Mouse (Mus musculus) adrenal gland, adult 8-10 months (tissue): ENCODE measurements around the gene Ptchd1. TPM values are rescaled to one million over a fixed set of nuclear protein-coding genes. Genes with fewer than 3 reads are reported as not detected.

Source experiments
- DNase-seq: peaks from one replicate; pipeline ENCODE4 v3.0.0; 2022
- total RNA-seq, 4 experiments: library from RNA; stranded (reverse); gene quantifications; 2 replicates each; pipeline ENCODE4 v1.2.4; 2022

Gene Ptchd1
- total RNA-seq: under 1 TPM in 3 of 4 experiments, not detected in 1; 0.38 to 0.70 (median 0.46) TPM

DNA sequence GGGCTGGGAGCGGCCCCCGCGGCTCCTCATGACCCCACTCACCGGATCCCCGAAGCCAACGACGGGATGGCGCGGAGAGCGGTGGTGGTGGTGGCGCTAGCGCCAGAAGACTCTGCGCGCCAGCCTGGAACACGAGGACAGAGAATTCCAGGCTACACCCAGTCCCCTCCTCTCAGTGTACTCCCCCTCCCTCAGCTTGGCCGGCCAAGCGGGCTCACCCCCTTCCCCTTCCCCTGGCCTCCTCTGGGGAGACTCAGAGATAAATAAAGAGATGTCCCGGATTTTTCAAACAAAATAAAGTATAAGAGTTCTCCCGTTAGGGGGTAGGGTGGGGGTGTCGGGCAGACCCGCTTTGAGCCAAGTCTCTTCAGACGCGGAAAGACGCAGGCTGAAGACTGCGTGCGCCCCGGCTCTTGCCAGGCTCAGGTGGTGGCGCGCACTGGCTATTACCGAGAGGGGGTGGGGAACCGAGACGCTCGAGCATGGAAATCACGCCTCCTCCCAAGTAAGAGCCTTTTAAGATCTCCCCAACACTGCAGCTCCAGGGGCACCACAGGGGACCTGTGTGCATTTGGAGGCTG is at the start of gene Ptchd1:
Gene Ptchd1, minus strand, starts transcription at position 114 of the 581 bp plus-strand sequence.
- no peak for DNase-seq

DNA sequence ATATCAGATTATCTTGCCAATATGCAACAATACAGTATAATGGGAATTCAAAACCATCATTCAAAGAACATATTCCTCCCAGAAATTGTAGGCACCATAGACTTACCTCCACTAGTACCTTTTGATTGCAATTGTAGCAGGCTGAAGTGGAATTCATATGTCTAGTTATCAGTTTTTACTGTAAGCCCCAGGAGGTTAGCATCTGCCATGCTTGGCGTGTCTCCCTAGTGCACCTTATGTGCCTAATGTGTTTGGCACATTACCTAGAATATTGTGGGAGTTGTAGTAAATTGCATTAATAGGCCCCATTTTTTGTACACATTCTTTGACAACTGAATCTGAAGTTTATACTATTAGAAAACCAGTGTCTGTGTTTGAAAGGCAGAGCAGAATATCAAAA is 34.4 kb upstream of the Ptchd1 start:
- DNase-seq: no peak

DNA sequence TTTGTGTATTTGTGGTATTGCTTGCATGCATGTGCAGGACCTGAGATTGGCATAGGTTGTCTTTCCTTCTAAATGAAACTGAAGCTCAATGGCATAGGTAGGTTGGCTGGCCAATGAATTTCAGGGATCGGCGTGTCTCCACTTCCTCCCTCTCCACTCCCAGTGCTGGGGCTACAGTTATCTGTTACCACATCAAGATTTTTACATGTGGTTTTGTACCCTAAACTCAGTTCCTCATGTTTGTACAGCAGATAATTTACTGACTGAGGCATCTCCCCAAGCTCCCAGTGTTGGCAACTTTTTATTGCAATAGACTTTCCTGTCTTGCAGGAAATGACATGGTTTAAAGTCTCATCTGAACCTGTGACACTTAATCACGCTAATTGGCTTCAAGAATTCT is 22.4 kb upstream of the Ptchd1 start:
- DNase-seq: no peak

DNA sequence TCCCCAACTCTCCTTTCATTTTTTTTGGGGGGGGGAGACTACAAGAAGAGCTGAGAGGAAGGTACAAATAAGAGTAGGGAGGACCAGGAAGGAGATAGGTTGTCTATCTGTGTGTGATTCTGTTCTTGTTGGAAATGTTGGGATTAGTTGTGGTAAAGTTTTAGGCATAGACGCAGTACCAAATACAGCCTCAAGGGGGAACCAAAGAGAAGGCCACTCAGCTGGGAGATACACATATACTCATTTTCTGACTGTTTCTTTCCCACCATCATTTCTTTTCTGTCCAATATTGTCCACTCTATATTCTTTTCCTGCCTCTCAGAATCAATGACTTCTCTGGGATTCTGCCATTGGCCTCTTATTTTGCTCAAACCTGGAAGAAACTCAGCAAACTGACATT is 20.4 kb upstream of the Ptchd1 start:
- DNase-seq: no peak

DNA sequence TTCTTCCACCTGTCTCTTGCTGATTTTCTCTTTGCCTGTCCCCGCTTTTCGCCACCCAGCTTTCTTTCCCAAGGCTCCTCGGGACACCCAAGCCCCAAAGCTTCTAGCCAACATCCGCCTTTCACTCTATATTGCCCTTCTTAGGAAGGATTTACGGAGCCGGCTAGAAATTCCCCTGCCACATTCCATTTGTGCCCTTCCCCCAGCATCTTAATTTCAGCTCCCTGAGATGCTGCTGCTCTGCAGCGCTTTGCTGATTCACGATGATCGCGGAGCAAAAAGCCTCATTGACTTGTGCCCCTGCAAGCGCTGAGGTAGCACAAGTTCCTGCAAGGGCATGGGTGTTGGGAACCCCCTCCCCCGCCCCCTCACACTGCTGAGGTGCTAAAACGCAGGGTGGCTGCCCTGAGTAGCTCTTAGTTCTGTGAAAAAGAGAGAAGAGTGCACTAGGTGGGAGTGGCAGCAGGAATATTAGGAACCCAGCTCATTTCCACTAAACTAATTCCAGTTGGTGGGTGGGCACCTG is 2.1 kb upstream of the Ptchd1 start:
- no peak for DNase-seq

DNA sequence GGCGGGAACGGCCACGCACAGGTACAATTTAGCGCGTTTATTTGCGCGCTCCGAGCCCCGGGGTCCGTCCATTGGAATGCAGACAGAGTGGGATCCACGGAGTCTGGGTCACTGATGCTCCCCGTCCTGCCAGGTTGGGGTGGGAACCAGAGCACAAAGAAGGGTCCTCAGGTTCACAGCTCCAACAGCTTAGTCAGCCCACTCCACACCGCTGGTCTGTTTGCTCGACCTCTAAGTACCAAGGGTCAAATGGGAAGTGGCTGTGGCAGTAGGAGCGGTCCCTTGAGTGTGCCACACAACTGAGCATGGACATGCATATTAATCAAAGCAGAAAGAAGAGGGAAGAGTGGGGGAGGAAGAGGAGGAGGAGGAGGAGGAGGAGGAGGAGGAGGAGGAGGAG is 1.3 kb upstream of the Ptchd1 start:
- DNase-seq: no peak

DNA sequence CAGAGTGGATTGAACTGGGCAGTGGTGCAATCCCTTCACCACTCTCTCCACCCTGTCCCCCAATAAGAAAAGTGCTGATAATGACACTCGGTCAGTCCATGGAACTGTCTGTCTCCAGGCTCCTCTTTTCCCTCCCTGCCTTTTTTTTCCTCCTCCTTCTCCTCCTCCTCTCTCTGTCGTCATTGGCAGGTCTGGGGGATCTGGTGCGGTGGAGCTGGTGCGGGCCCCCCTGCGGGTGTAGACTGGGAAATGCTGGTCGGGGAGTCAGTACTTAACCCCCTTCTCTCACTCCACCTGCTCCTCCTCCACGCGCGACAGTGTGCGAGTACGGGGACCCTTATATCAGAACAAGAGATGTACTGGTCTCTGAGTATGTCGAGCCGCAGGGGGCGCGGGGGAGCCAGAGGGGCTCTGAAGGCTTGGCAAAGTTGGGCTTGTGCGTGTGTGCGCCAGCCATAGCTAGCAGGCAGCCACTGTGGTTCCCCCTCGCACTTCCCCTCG is 777 bp upstream of the Ptchd1 start, which contains the start of gene Gm15155:
Gene Gm15155, plus strand, starts transcription at position 401 of the 501 bp plus-strand sequence.
- no peak for DNase-seq

DNA sequence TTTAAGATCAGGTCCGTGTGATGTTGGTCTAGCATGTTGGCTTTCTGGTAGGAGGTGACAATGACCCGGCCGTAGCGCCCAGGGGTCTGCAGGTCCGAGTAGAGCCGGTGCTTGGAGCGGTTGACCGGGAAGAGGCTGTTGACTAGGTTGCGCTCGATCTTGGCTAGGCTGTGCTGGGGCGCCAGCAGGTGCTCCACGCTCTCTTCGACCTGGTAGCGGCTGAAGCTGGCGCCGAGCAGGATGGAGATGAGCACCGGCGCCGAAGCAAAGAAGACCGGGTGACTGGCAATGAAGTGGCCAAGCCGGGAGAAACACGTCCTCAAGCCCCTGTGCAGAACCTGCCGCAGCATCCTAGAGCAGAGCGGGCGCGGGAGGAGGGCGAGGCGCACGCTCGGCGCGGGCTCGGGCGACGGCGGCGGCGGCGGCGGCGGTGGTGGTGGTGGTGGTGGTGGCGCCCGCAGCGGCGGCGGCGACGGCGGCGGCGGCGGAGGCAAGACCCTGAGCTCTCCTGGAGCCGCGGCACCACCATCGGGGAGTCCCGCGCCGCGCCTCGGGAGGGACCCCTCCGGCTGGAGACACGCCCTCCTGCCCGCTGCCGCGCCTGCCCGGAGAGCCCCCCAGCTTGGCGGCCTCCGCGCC is 534 bp downstream of the Ptchd1 start:
- DNase-seq: no peak

DNA sequence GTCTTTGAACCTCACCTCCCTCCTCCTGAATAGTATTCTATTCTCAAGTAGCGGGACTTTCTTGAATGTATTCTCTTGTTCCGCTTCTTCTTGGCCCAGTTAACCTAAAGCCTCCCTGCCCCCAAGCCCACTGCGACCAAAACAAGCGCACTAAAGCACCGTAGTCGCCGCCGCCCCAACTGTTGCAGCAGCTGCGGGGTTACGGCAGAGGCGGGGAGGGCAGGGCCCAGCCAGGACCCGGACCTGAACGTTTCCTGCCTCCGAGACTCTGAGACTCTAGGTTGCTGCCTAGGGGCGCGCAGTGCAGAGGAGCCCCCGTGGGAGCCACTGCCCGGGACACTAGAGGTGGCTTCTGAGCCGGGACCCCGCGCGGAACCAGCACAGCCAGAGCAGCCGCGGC is 1.1 kb downstream of the Ptchd1 start:
- no peak for DNase-seq

DNA sequence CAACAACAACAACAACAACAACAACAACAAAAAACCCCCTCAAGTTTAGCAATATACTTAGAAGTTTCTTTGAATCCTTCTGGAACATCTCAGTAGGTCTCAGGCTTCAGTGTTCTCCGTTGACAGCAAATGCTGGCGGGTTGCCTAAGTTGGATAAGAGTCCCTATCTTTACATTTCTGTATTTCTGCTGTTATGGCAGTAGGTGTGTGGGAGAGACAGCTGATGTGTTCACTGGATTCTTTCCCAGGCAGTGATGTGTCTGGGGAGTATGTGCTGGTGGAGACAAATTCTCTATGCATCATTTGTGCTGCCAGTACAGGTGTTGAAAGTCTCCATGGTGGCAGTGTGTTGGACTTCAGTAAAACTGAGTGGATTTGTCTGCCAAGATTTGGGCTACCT is 22.4 kb downstream of the Ptchd1 start:
- DNase-seq: no peak

DNA sequence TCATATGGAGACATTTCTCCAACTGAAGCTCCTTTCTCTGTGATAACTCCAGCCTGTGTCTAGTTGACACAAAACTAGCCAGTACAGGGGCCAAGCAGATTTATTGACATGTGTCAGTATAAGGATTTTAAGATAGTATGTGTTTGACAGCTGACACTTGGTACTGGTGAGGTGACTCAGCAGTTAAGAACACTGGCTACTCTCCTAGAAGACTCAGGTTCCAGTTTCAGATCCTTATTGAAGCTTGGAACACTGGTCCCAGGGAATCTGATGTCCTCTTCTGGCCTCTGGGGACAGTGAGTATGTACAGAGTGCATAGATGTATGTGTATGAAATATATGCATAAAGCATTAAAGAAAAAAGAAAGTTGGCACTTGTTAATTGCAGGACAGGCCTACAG is 27.2 kb downstream of the Ptchd1 start:
- DNase-seq: no peak

DNA sequence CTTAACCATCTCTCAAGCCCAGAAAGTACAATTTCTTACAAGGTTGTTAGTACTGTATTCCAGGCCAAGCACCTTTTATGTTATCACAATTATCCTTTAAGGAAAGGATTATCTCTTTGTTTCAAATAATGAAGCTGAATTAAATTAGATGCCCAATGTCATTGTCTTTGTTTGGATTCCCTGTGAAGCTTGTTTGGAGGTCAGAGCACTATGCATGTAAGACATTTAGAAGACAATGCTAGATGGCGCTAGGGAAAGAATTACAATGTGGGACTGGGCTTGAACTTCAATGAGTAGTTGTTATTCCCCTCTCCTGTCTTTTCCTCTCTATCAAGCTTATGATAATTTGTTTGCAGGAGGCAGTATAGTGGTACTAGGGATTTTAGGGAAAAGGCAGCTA is 28.9 kb downstream of the Ptchd1 start:
- no peak for DNase-seq

DNA sequence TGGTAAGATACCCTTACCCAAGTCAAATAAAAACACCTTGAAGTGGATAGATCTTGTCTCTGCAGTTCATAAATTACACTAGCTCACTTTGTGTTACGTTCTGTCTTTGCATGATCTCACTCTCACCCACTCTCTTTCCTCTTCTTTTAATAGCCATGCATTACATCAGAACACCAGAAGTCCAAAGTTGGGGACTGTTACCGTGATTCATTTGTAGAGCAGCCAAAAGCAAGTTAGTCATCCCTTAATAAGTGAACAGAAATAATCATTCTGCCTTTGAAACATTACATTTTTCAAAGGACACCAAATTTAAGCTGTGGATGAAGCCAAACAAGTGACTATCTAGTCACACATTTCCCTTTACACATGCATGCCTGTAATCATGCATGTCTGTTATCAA is 31.1 kb downstream of the Ptchd1 start:
- no peak for DNase-seq

DNA sequence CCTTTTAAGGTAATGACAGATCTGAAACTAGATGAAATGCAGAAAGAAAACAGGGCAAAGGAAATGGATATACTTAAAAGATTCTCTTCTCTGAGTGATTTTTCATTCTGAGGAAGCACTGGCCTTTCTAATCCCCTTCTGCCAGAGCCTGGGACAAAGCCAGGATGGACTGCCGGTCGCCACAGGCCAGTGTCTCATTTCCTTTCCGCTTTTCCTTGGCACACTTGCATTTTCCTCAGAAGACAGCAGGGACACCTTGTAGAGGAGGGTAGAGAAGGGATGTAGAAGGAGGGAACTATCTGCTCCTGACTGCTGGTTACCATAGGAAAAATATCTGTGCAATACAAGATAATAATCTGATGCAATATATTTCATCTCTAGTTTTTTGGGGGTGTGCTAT is 32.1 kb downstream of the Ptchd1 start:
- no peak for DNase-seq

DNA sequence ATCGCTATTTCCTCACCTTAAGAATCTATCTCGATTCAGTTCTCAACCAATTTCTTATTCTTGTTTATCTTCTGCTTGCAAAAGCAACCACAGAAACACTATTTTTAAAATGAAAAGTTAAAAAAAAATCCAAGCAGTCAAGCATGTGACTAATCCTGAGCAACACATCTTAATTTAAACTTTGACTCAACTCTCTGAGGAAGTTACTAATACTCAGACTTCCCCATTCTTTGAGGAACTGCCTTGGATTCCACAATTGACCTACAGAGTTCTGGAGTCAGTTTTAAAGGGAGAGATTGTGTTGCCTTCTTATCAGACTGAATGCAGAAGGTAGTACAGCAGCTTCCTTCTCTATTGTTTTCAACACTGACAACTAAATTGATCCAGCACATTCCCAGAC is 39.0 kb downstream of the Ptchd1 start:
- no peak for DNase-seq

DNA sequence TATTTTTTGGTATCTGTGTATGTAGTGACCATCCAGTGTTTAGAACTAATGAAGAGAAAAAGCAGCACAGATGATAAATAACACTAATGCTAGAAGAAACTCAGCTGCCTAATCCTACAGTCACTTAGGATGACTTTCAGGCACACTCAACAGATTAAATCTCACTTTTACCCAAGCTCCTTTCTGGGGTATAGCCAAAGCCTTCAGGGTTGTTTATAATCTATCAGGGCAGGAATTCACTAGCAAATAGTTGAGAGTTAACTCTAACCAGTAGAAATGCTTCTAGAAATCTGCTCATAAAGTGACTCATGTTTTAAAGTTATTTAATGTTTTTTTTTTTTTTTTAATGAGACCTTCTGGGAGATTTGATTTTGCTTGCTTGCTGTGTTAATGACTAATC is 43.8 kb downstream of the Ptchd1 start:
- no peak for DNase-seq

DNA sequence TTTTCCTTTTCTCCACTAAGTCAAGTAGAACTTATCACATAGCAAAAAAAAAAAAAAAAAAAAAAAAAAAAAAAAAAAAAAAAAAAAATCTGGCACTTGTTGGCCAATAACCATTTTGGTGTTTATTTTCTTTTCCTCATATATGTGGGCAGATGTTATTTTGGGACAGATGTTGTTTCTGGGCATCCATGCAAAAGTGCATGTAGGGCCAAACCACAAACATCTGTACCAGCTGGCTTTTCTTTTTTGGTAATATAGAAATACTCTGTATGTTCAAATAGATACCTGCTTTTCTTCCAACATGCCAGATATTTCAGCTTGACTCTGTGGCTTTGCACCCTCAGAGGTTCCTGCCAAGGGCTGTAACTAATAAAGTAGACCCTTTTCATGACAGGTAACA is 51.2 kb downstream of the Ptchd1 start:
- no peak for DNase-seq

DNA sequence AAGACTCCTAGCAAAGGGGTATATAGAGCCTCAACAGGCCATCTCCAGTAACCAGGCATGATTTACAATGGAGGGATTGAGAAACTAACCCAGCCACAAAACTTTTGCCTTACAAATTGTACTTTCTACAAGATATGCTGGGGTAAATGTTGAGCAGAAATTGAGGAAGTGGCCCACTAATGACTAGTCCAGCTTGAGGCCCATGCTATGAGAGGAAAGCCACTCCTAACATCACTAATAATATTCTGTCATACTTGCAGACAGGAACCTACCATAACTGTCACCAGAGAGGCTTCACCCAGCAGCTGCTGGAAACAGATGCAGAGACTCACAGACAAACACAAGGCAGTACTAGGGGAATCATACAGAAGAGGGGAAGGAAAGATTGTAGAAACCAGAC is 79.8 kb downstream of the Ptchd1 start:
- no peak for DNase-seq

Other genes with a start within 250 kb of the Ptchd1 start
- gene Gm15155, start 927 bp upstream of the Ptchd1 start, total RNA-seq: not detected